Mouse (Mus musculus): ENCODE measurements around the gene Rnf182.

DNA sequence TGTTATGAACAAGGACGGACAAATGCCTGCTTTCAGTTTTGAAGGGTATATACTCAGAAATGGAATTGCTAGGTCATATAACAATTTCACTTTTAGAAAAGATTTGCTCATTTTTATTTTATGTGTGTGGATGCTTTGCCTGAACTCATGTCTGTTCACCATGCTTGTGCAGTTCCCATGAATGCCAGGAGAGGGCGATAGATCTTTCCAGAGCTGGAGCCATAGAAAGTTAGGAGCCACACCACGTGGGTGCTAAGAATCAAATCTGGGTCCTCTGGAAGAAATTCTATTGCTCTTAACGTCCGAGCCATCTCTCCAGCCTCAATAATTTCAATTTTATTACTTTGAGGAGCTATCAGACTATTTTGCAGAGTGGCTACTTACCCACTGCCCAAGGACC is 38.3 kb upstream of the Rnf182 start:
- TF ChIP-seq POLR2A (IDR thresholded peaks at IDR 0.05; ENCODE audit: control insufficient read depth, extremely low read depth, insufficient read depth, low read length, poor library complexity) = no peak
- no peak for TF ChIP-seq CTCF (IDR thresholded peaks at IDR 0.05; ENCODE audit: borderline replicate concordance, control insufficient read depth, extremely low read depth, insufficient read depth, low read length, poor library complexity)
